Mouse (Mus musculus) embryonic facial prominence, embryonic 13.5 days (tissue): ENCODE measurements around the gene Hist1h1c. TPM values are rescaled to one million over a fixed set of nuclear protein-coding genes. Genes with fewer than 3 reads are reported as not detected.
A peak's percentile ranks its signal among the peaks of the same experiment; 100 is the strongest.
"Not testable (repeated sequence)": the region's sequence is repeated elsewhere in the genome, so short reads cannot be mapped to it uniquely, and the experiment has no call there.

Experiments
- ATAC-seq: fragments of 200-750 bp; cut with Nextera tagmentation; 2 replicates; pipeline ENCODE4 v1.8.0; 2017; ENCODE audit warnings: low read depth; ENCODE audit not compliant: insufficient number of reproducible peaks, insufficient read depth, low FRiP score, low TSS enrichment
- H3K27ac ChIP-seq: fragments of 300-500 bp; sonication (generic); 2 replicates; pipeline ENCODE4 v1.5.1; 2015; ENCODE audit warnings: moderate library complexity, mild to moderate bottlenecking, inconsistent platforms
- H3K27me3 ChIP-seq: fragments of 300-500 bp; sonication (generic); 2 replicates; pipeline ENCODE4 v1.6.1; 2015; ENCODE audit warnings: mild to moderate bottlenecking, inconsistent platforms
- H3K36me3 ChIP-seq: fragments of 300-500 bp; sonication (generic); 2 replicates; pipeline ENCODE4 v1.6.1; 2015; ENCODE audit warnings: mild to moderate bottlenecking, inconsistent platforms
- H3K4me1 ChIP-seq: fragments of 300-500 bp; sonication (generic); 2 replicates; pipeline ENCODE4 v1.6.1; 2015; ENCODE audit warnings: inconsistent platforms
- H3K4me2 ChIP-seq: fragments of 300-500 bp; sonication (generic); 2 replicates; pipeline ENCODE4 v1.6.1; 2015; ENCODE audit warnings: moderate library complexity, mild to moderate bottlenecking, inconsistent platforms
- H3K4me3 ChIP-seq: fragments of 300-500 bp; sonication (generic); 2 replicates; pipeline ENCODE4 v1.5.1; 2015; ENCODE audit warnings: mild to moderate bottlenecking, inconsistent platforms
- H3K9ac ChIP-seq: fragments of 300-500 bp; sonication (generic); 2 replicates; pipeline ENCODE4 v1.6.1; 2015; ENCODE audit warnings: mild to moderate bottlenecking, inconsistent platforms
- H3K9me3 ChIP-seq: fragments of 300-500 bp; sonication (generic); 2 replicates; pipeline ENCODE4 v1.6.1; 2016; ENCODE audit warnings: inconsistent platforms
- whole genome bisulfite sequencing: fragments of 180-500 bp; shearing (Covaris S2); methylation state at CpG from one replicate; pipeline ENCODE4 v1.1.7; 2015; ENCODE audit warnings: mixed read lengths; 5-methylcytosine and 5-hydroxymethylcytosine counted together
- polyA plus RNA-seq: library from polyadenylated mRNA; unstranded; fragments of >200 nt; fragmentation: Nextera tagmentation; extraction: Ambion mirVana; gene quantifications from 2 replicates; pipeline ENCODE4 v1.2.1, GENCODE M21; 2015

Hist1h1c gene
- polyA plus RNA-seq, 1 experiment from 2014 or later: 25.0 TPM

DNA sequence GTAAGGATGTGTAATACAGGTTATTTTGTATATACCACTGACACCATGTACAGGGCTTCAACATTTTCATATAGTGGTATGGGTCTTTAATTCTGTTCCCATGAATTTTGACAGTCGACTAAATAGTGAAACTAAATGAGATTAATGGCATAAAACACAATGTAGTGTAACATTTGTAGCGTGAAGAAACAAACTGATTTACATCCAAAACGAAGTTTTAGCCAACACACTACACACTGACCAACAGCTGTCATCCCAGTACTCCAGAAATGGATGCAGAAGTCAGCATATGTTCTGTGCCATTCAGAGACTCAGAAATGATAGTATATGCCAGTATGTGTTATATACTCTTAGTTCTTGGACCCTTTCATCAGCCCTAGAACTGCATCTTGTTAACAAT, 19.3 kb downstream of the Hist1h1c start:
- Histone ChIP-seq H3K27ac (peak overlapping the region; percentile 94), H3K4me1 (peaks cover 14% of the 10 kb centered on the region), H3K9ac (no peak overlapping the region), H3K36me3 (no peaks in the 10 kb centered on the region), H3K9me3 (no peaks in the 10 kb centered on the region), H3K27me3 (no peaks in the 10 kb centered on the region), H3K4me2 (peak overlapping the region; percentile 80), H3K4me3 (no peak overlapping the region)
- ATAC-seq: no peak
- WGBS: 54% methylated on average over 3 of the region's 3 CpGs

DNA sequence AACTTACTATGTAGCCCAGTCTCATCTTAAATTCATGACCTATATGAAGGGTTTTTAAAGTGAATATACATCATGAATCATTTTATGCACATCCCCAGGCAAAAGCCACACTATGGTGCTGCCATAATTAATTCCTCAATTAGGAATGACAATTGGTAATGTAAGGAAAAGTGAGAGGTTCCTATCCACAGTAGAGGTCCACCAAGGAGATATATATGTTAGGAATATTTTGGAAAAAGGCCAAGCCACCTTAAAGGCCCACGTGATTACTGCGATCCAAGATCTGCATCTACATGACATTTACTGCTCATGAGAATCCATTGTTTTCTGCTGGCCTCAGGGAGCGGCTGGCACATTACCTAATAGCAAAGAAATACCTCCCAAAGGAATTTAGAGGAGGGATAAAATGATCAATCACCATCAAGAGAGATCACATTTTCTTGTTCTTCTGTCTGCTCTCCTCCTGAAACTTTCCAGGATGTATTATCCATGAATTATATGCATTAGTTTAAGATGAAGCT, 20.7 kb downstream of the Hist1h1c start:
- Histone ChIP-seq H3K9ac (no peak overlapping the region), H3K27ac (no peak overlapping the region)
- WGBS: 79% methylated on average over 3 of the region's 3 CpGs

DNA sequence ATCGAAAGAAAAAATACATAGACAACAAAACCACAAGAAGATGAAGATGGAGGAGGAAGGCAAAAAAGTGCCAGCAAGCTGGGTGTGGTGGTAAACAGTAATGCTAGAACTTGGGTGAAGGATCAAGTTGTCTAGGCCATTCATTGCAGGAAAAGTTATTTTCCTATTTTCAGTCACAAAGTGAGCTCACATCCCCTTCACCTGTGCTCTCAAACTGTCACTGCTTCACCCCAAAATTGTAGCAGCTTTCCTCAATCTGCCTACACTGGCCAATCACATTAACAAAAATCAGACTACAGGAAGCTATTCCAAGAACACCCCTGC, 21.3 kb downstream of the Hist1h1c start:
- H3K4me2 ChIP-seq: peak overlapping the region; percentile 92
- WGBS: 71% methylated on average over 1 of the region's 1 CpGs
- no peak for ATAC-seq
- H3K36me3 ChIP-seq: no peaks in the 10 kb centered on the region
- peak overlapping the region; percentile 72 for H3K9ac ChIP-seq
- peaks cover 21% of the 10 kb centered on the region for H3K4me1 ChIP-seq
- H3K27me3 ChIP-seq: no peaks in the 10 kb centered on the region
- peak overlapping the region; percentile 95 for H3K27ac ChIP-seq
- H3K9me3 ChIP-seq: no peaks in the 10 kb centered on the region
- H3K4me3 ChIP-seq: peak overlapping the region; percentile 59

More for the DNA sequence above, 20.7 kb downstream of the Hist1h1c start:
- H3K4me2 ChIP-seq: 0 out of 2 replicates have a peak overlapping the region, but pooled peaks have one; percentile 92
- ATAC-seq: no peak
- no peaks in the 10 kb centered on the region for H3K27me3 ChIP-seq
- H3K36me3 ChIP-seq: no peaks in the 10 kb centered on the region
- no peak overlapping the region for H3K4me3 ChIP-seq
- peaks cover 18% of the 10 kb centered on the region for H3K4me1 ChIP-seq
- no peaks in the 10 kb centered on the region for H3K9me3 ChIP-seq

DNA sequence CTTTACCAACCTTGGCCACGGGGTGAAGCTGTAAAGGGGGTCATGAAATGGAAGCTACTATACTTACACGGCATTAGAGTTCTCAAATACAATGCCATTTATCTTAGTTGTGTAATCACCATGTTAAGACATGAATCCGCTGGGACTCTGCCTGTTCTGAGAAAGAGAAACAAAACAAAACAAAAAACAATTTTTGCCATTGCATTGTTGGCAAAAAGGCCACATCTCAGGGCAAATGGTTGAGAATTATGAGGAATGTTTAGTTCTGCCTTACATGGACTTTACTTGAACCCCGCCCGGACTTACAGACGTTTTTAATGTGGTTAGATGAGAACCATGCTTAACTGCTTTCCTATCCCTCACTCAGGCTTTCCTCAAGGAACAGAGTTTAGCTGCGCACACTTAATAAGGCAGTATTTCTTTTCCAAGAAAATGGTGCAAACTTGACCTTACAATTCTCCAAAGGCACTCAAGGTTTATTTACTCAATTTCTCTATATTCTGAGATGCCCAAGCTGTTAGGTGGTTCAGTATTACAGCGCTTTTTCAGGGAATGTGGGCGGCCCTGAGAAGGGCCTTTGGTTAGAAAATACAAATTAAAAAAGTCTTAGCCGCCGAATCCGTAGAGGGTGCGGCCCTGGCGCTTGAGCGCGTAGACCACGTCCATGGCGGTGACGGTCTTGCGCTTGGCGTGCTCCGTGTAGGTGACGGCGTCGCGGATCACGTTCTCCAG, 21.8 kb downstream of the Hist1h1c start:
- Histone ChIP-seq H3K4me3 (peak overlapping the region; percentile 59), H3K27me3 (no peaks in the 10 kb centered on the region), H3K4me2 (peak overlapping the region; percentile 92), H3K9me3 (no peaks in the 10 kb centered on the region), H3K36me3 (no peaks in the 10 kb centered on the region), H3K27ac (peak overlapping the region; percentile 95), H3K4me1 (peaks cover 21% of the 10 kb centered on the region), H3K9ac (peak overlapping the region; percentile 72)
- ATAC-seq: no peak
- under 1% methylated on average over 24 of the region's 27 CpGs for WGBS

DNA sequence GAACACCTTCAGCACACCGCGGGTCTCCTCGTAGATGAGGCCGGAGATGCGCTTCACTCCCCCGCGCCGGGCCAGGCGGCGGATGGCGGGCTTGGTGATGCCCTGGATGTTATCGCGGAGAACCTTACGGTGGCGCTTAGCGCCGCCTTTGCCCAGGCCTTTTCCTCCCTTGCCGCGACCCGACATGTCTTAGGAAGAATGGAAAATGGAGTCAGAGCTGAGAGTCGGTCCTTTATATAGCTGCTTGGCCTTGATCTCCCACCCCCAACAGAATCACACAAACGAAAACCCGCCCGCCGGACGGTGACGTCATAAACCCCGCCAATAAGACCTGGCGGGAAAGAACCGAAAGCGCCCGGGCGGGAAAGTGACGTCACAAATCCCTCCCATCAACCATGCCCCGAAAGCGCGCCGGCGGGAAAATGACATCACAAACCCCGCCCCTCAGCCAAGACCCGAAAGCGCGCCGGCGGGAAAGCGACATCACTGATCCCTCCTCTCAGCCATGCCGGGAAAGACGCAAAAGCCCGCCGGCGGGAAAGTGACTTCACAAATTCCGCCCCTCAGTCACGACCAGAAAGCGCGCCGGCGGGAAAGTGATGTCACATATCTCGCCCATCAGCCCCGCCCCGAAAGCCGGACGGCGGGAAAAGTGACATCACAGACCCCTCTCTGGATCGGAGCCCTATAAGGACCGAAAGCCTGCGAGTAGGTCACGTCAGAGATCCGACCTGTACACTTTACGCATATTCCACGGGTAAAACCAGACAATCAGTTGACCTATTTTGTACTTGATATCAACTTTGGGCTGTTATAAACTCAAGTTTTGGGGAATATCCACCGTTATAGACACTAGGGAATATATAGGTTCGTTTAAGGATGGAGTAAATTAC, 22.6 kb downstream of the Hist1h1c start, which contains the start of gene Hist1h4a:
Gene Hist1h4a (minus strand): TSS at position 259 of the 893 bp plus-strand sequence.
- peaks cover 21% of the 10 kb centered on the region for H3K4me1 ChIP-seq
- no peaks in the 10 kb centered on the region for H3K9me3 ChIP-seq
- WGBS: under 1% methylated on average over 65 of the region's 72 CpGs
- no peaks in the 10 kb centered on the region for H3K36me3 ChIP-seq
- no peaks in the 10 kb centered on the region for H3K27me3 ChIP-seq
- peak within 1 kb of the TSS; percentile 95 for H3K27ac ChIP-seq
- H3K4me3 ChIP-seq: peak within 1 kb of the TSS; percentile 59
- H3K9ac ChIP-seq: peak within 1 kb of the TSS; percentile 72
- peak; percentile 70 for ATAC-seq
- peak within 1 kb of the TSS; percentile 92 for H3K4me2 ChIP-seq

DNA sequence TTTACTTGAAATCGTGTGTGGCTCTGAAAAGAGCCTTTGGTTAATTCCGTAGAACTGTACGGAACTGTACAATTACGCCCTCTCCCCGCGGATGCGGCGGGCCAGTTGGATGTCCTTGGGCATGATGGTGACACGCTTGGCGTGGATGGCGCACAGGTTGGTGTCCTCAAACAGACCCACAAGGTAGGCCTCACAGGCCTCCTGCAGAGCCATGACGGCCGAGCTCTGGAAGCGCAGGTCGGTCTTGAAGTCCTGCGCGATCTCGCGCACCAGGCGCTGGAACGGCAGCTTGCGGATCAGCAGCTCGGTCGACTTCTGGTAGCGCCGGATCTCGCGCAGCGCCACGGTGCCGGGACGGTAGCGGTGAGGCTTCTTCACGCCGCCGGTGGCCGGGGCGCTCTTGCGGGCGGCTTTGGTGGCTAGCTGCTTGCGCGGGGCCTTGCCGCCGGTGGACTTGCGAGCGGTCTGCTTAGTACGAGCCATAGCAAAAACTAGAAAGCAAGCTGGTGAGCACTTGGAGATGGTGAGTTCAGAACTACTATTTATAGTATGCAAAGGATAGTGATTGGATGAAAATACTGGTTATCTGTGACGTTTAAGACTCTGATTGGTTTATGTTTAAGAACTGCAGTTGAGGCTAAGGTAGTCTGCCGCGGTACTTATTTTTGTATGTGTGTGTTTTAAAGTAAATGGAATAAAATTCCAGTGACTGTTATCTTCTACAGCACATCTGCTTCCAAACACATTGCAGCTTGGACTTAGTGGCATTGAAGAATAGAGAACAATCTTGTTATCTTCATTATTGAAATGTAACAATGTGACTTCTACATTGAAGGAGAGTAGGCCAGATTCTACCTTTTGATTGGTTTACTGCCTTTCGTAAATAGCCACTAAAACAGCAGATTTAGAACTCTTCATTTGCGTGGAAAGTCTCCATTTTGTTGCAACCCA, 23.5 kb downstream of the Hist1h1c start, which contains the start of gene Hist1h3a:
Gene Hist1h3a (minus strand): TSS at position 516 of the 951 bp plus-strand sequence.
- H3K4me3 ChIP-seq: peak within 1 kb of the TSS; percentile 59
- H3K27me3 ChIP-seq, H3K9me3 ChIP-seq, H3K36me3 ChIP-seq: not testable (repeated sequence)
- H3K4me2 ChIP-seq: peak within 1 kb of the TSS; percentile 92
- under 1% methylated on average over 32 of the region's 52 CpGs for WGBS
- ATAC-seq: peak; percentile 44
- peak within 1 kb of the TSS; percentile 71 for H3K9ac ChIP-seq
- peak within 1 kb of the TSS; percentile 95 for H3K27ac ChIP-seq
- peaks cover 21% of the 10 kb centered on the region for H3K4me1 ChIP-seq

DNA sequence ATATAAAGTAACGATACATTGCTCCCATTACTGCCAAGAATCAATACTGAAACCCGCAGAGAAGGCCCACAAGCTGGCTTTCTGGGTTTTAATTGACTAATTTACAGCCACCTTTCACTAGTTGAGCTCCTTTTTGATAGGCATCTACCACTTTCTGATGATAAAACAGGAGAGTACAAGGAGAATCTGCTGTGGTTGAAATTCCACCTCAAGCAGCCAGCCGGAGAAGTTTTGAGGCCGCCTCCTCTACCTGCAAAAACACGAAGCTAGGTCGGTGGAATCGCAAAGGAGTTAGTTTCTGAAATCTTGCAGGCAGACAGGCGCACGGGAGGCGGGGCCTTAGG, 24.6 kb downstream of the Hist1h1c start:
- no peak for ATAC-seq

DNA sequence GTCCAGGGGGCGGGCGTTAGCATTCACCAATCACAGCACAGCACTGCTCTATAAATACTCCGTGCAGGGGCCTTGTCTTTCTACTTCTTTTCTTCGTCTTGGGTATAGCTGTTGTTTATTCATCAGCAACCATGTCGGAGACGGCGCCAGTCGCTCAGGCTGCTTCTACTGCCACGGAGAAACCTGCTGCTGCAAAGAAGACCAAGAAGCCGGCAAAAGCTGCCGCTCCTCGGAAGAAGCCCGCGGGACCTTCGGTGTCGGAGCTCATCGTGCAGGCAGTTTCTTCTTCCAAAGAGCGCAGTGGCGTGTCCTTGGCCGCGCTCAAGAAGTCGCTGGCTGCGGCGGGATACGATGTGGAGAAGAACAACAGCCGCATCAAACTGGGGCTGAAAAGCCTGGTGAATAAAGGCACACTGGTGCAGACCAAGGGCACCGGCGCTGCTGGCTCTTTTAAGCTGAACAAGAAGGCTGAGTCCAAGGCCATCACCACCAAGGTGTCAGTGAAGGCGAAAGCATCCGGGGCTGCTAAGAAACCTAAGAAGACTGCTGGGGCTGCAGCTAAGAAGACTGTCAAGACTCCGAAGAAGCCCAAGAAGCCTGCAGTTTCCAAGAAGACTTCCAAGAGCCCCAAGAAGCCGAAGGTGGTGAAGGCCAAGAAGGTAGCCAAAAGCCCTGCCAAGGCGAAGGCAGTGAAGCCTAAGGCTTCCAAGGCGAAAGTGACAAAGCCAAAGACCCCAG, 25.1 kb downstream of the Hist1h1c start, which contains the start of gene Hist1h1a:
Gene Hist1h1a (plus strand): TSS at position 81 of the 738 bp plus-strand sequence.
- no peaks in the 10 kb centered on the region for H3K9me3 ChIP-seq
- peak within 1 kb of the TSS; percentile 84 for H3K9ac ChIP-seq
- no peaks in the 10 kb centered on the region for H3K36me3 ChIP-seq
- 3% methylated on average over 34 of the region's 34 CpGs for WGBS
- peak within 1 kb of the TSS; percentile 95 for H3K27ac ChIP-seq
- H3K27me3 ChIP-seq: no peaks in the 10 kb centered on the region
- H3K4me2 ChIP-seq: peak within 1 kb of the TSS; percentile 92
- peaks cover 17% of the 10 kb centered on the region for H3K4me1 ChIP-seq
- peak; percentile 80 for ATAC-seq
- H3K4me3 ChIP-seq: peak within 1 kb of the TSS; percentile 59

More for the DNA sequence above, 24.6 kb downstream of the Hist1h1c start:
- 1% methylated on average over 10 of the region's 10 CpGs for WGBS
- Histone ChIP-seq H3K36me3 (no peaks in the 10 kb centered on the region), H3K27me3 (no peaks in the 10 kb centered on the region), H3K4me1 (peaks cover 17% of the 10 kb centered on the region), H3K4me2 (peak overlapping the region; percentile 92), H3K4me3 (peak overlapping the region; percentile 59), H3K27ac (peak overlapping the region; percentile 95), H3K9me3 (no peaks in the 10 kb centered on the region), H3K9ac (peak overlapping the region; percentile 61)

DNA sequence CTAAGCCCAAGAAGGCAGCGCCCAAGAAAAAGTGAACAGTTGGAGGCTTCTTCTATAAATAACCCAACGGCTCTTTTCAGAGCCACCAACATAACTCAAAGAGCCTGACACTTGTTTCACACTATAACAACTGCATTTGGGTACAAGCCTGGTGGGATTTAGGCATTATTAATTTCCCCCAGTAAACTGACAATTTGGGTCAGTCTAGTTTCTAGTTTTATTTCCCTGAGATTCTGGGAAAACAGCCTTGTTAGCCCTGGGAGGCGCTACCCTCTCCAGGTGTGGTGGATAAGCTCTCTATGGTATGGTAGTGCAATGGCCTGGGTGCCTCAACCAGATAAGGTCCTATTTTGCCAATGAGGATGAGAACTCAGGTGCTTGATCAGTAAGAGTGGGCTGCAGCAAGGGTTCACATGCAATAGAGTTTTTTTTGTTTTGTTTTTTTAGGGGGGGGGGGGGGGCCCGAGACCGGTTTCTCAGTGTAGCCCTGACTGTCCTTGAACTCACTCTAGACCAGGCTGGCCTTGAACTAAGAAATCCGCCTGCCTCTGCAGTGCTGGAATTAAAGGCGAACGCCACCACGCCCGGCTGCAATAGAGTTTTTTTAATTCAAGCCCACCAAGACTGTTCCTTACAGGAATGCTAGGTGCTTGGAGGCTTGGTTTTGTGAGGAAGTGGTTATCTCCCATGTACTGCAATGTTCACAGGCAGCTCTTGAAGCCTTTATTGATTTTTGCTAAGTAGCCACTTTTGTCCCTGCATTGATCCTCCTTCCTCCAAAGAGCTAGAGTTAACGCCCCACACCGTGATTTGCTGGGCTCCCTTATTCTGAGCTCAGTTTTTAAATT, 25.9 kb downstream of the Hist1h1c start:
- Histone ChIP-seq H3K4me1 (peaks cover 17% of the 10 kb centered on the region), H3K36me3 (no peaks in the 10 kb centered on the region), H3K4me3 (peak overlapping the region; percentile 59), H3K9ac (peak overlapping the region; percentile 84), H3K9me3 (no peaks in the 10 kb centered on the region), H3K4me2 (peak overlapping the region; percentile 92), H3K27ac (peak overlapping the region; percentile 95), H3K27me3 (no peaks in the 10 kb centered on the region)
- ATAC-seq: no peak
- WGBS: 31% methylated on average over 12 of the region's 12 CpGs

DNA sequence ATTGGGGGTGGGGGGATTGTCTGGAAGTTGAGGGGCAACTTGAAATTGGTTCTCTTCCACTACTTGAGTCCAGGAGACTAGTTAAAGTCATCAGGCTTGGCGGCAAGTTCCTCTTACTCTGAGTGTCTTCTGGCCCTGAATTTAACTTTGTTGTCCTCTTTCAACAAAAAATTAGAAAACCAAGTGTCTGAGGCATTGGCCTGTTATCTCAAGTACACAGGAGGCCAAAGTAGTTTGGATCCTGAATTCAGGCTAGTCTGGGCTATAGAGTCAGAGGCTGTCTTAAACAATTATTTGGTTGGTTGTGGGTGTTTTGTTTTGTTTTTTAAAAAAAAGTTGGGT, 26.5 kb downstream of the Hist1h1c start:
- H3K27ac ChIP-seq: 0 out of 2 replicates have a peak overlapping the region, but pooled peaks have one; percentile 5
- H3K4me1 ChIP-seq: peaks cover 13% of the 10 kb centered on the region
- no peaks in the 10 kb centered on the region for H3K27me3 ChIP-seq
- WGBS: 70% methylated on average over 1 of the region's 1 CpGs
- H3K9ac ChIP-seq: no peak overlapping the region
- no peak for ATAC-seq
- H3K4me2 ChIP-seq: peak overlapping the region; percentile 92; the same call in 1 of the 2 replicates
- no peaks in the 10 kb centered on the region for H3K9me3 ChIP-seq
- H3K4me3 ChIP-seq: no peak overlapping the region
- no peaks in the 10 kb centered on the region for H3K36me3 ChIP-seq
